Mouse (Mus musculus) layer of hippocampus, postnatal 25 days (tissue): Measurements from ENCODE around the gene Fermt1. TPM values are rescaled to one million over a fixed set of nuclear protein-coding genes. Genes with fewer than 3 reads are reported as not detected.
A peak's percentile ranks its signal among the peaks of the same experiment; 100 is the strongest.

Experiments
- DNase-seq, 2 experiments: peaks; one replicate each; pipeline ENCODE4 v3.0.0; 2022; ENCODE audit warnings: mixed read lengths in 2 of 2, low spot score in 1 of 2; ENCODE audit errors: extremely low spot score in 1 of 2
- total RNA-seq, 2 experiments: library from RNA; stranded (reverse); gene quantifications; 2 replicates each; pipeline ENCODE4 v1.2.3; 2021

The Fermt1 gene
- total RNA-seq, result under 1 TPM; 0.22 to 0.49 TPM

- peak in 1 of 2 experiments; percentile 7 for DNase-seq
Observed at GRCm38 (mm10) chr2:132945326-132946207, at the start of gene Fermt1. TSS of gene Fermt1 (minus strand) at chr2:132945906.

- DNase-seq, result no peak
Observed at GRCm38 (mm10) chr2:132992659-132993531, 47.2 kb upstream of the Fermt1 start.

- DNase-seq, result no peak
Observed at GRCm38 (mm10) chr2:132989778-132990564, 44.3 kb upstream of the Fermt1 start.

- DNase-seq, result no peak
Observed at GRCm38 (mm10) chr2:132973346-132973745, 27.6 kb upstream of the Fermt1 start.

- DNase-seq, result no peak
Observed at GRCm38 (mm10) chr2:132970772-132971173, 25.1 kb upstream of the Fermt1 start.

- DNase-seq, result no peak
Observed at GRCm38 (mm10) chr2:132957786-132958185, 12.1 kb upstream of the Fermt1 start.

GRCm38 (mm10) chr2:132952197-132952596, 6.5 kb upstream of the Fermt1 start:
- DNase-seq, result no peak

- no peak for DNase-seq
Observed at GRCm38 (mm10) chr2:132948174-132948573, 2.5 kb upstream of the Fermt1 start.

- DNase-seq, result no peak
Observed at GRCm38 (mm10) chr2:132946976-132947375, 1.3 kb upstream of the Fermt1 start.

- DNase-seq, result no peak
Observed at GRCm38 (mm10) chr2:132944711-132945325, 888 bp downstream of the Fermt1 start.

- no peak for DNase-seq
Observed at GRCm38 (mm10) chr2:132943997-132944396, 1.7 kb downstream of the Fermt1 start.

GRCm38 (mm10) chr2:132943596-132943995, 2.1 kb downstream of the Fermt1 start:
- no peak for DNase-seq

GRCm38 (mm10) chr2:132939056-132939455, 6.7 kb downstream of the Fermt1 start:
- no peak for DNase-seq

GRCm38 (mm10) chr2:132936176-132936575, 9.5 kb downstream of the Fermt1 start:
- no peak for DNase-seq

GRCm38 (mm10) chr2:132934711-132935110, 11.0 kb downstream of the Fermt1 start:
- no peak for DNase-seq

GRCm38 (mm10) chr2:132934142-132934541, 11.6 kb downstream of the Fermt1 start:
- no peak for DNase-seq

- DNase-seq, result no peak
Observed at GRCm38 (mm10) chr2:132928999-132929398, 16.7 kb downstream of the Fermt1 start.

- DNase-seq, result no peak
Observed at GRCm38 (mm10) chr2:132927871-132928270, 17.8 kb downstream of the Fermt1 start.

GRCm38 (mm10) chr2:132927298-132927697, 18.4 kb downstream of the Fermt1 start:
- no peak for DNase-seq
